Comparison of ENCODE assay signal across 24 mouse cellular contexts in genomic region chr5:91220174-91220573, GRCm38 (mm10).
DNase-seq lines count a peak whose midpoint lies in the region; ATAC-seq and TF ChIP-seq lines count a peak whose summit lies in the region.
"Had no signal": no experiment of that assay in that cellular context is flagged by ENCODE, and none has a peak within 500 bp of the region (broad histone marks: within the 10 kb centered on the region; RNA-seq: fewer than 3 reads in every experiment).

No protein-coding gene starts in this region.

- no peak overlapping the region for H3K4me2 ChIP-seq in lung, postnatal 0 days (replicated peaks; ENCODE audit: low read depth, low read length)
- H3K4me2 ChIP-seq in intestine, postnatal 0 days (replicated peaks; ENCODE audit: low read depth) = no peak overlapping the region
- H3K4me2 ChIP-seq: embryonic facial prominence, embryonic 12.5 days; forebrain, embryonic 13.5 days had no signal

- DNase-seq in lung, postnatal 0 days (ENCODE audit: low spot score) = peak; percentile 18
- DNase-seq in lung, postnatal 4 days = no peak
- DNase-seq in lung, postnatal 36 days = peak; percentile 22
- DNase-seq in lung, postnatal 10 days = no peak
- no peak for DNase-seq in gastrocnemius, postnatal 25 days
- DNase-seq: adrenal gland, adult 8-10 months; adrenal gland, postnatal 14 days; adrenal gland, postnatal 36 days; B cell, adult 2 months; cerebellum, adult 11-12 months; cerebellum, adult 2 months; cerebellum, adult 9-10 months; cerebellum, postnatal 10 days; cerebellum, postnatal 25 days had no signal

- no peak for TF ChIP-seq EP300 in lung, postnatal 0 days (IDR thresholded peaks at IDR 0.05)

- no peak overlapping the region for H3K4me3 ChIP-seq in lung, postnatal 0 days (ENCODE audit: low read depth, low read length)
- no peak overlapping the region for H3K4me3 ChIP-seq in intestine, postnatal 0 days (ENCODE audit: low read depth, low read length)
- H3K4me3 ChIP-seq: embryonic facial prominence, embryonic 10.5 days; embryonic facial prominence, embryonic 12.5 days; forebrain, embryonic 13.5 days had no signal

- no peaks in the 10 kb centered on the region for H3K9me3 ChIP-seq in lung, postnatal 0 days (ENCODE audit: low read length)
- H3K9me3 ChIP-seq in intestine, postnatal 0 days (ENCODE audit: control insufficient read depth) = no peaks in the 10 kb centered on the region
- H3K9me3 ChIP-seq: embryonic facial prominence, embryonic 10.5 days; embryonic facial prominence, embryonic 12.5 days; forebrain, embryonic 13.5 days; G1E had no signal

- peak; percentile 62; the same call in 1 of the 2 replicates for ATAC-seq in lung, postnatal 0 days
- peak; percentile 91 for ATAC-seq in intestine, postnatal 0 days
- ATAC-seq in megakaryocyte, adult 5-6 weeks (ENCODE audit: poor library complexity, severe bottlenecking) = no peak
- ATAC-seq: activated CD4-positive, CD25-positive, alpha-beta regulatory T cell, adult 4 months; CD4-positive, CD25-positive, alpha-beta regulatory T cell, adult 4 months; forebrain, embryonic 13.5 days; Patski had no signal

- no peak for TF ChIP-seq CTCF in lung, postnatal 0 days (IDR thresholded peaks at IDR 0.05)
- TF ChIP-seq CTCF in intestine, postnatal 0 days (IDR thresholded peaks at IDR 0.05; ENCODE audit: low read depth) = no peak

- 72% methylated on average over 4 of the region's 4 CpGs for WGBS in lung, postnatal 0 days
- 62% methylated on average over 4 of the region's 4 CpGs for WGBS in intestine, postnatal 0 days

- H3K27ac ChIP-seq in lung, postnatal 0 days (ENCODE audit: low read length) = no peak overlapping the region
- no peak overlapping the region for H3K27ac ChIP-seq in intestine, postnatal 0 days (ENCODE audit: low read depth, low read length)
- H3K27ac ChIP-seq: embryonic facial prominence, embryonic 10.5 days; embryonic facial prominence, embryonic 12.5 days; forebrain, embryonic 13.5 days had no signal

- no peaks in the 10 kb centered on the region for H3K36me3 ChIP-seq in lung, postnatal 0 days (ENCODE audit: insufficient read depth, low read length)
- no peaks in the 10 kb centered on the region for H3K36me3 ChIP-seq in intestine, postnatal 0 days (ENCODE audit: control insufficient read depth, insufficient read depth)
- H3K36me3 ChIP-seq: embryonic facial prominence, embryonic 10.5 days; embryonic facial prominence, embryonic 12.5 days; G1E had no signal

- no peaks in the 10 kb centered on the region for H3K4me1 ChIP-seq in lung, postnatal 0 days (ENCODE audit: insufficient read depth, low read depth, low read length)
- H3K4me1 ChIP-seq in intestine, postnatal 0 days (replicated peaks; ENCODE audit: control insufficient read depth, insufficient read depth, low read length) = no peaks in the 10 kb centered on the region
- H3K4me1 ChIP-seq: embryonic facial prominence, embryonic 10.5 days; embryonic facial prominence, embryonic 12.5 days; forebrain, embryonic 13.5 days had no signal

- no peak overlapping the region for H3K9ac ChIP-seq in lung, postnatal 0 days (replicated peaks; ENCODE audit: low read depth)
- no peak overlapping the region for H3K9ac ChIP-seq in intestine, postnatal 0 days (ENCODE audit: low read depth, low read length)
- H3K9ac ChIP-seq: embryonic facial prominence, embryonic 12.5 days; forebrain, embryonic 13.5 days had no signal

- H3K27me3 ChIP-seq in lung, postnatal 0 days (replicated peaks; ENCODE audit: insufficient read depth, low read length) = no peaks in the 10 kb centered on the region
- no peaks in the 10 kb centered on the region for H3K27me3 ChIP-seq in intestine, postnatal 0 days (replicated peaks; ENCODE audit: control insufficient read depth, insufficient read depth, low read length)
- H3K27me3 ChIP-seq: CH12.LX; embryonic facial prominence, embryonic 12.5 days; forebrain, embryonic 13.5 days had no signal

Comparison
In these comparisons a context has a peak if more than half of its experiments do, and no peak if none do; other contexts are left out.
1. DNase-seq: peak in lung, postnatal 0 days (single experiment) and lung, postnatal 36 days (single experiment); none in lung, postnatal 4 days (0 of 2), lung, postnatal 10 days (single experiment) and gastrocnemius, postnatal 25 days (single experiment).